Comparison of ENCODE assay signal across 25 mouse cellular contexts in genomic region chr15:79757118-79757517, GRCm38 (mm10). TPM values are rescaled to one million over a fixed set of nuclear protein-coding genes. Genes with fewer than 3 reads are reported as not detected.
DNase-seq lines count a peak whose midpoint lies in the region; ATAC-seq and TF ChIP-seq lines count a peak whose summit lies in the region.
"Had no signal": no experiment of that assay in that cellular context is flagged by ENCODE, and none has a peak within 500 bp of the region (broad histone marks: within the 10 kb centered on the region; RNA-seq: fewer than 3 reads in every experiment).

No protein-coding gene starts in this region.

- H3K27ac ChIP-seq in heart, embryonic 15.5 days = 0 out of 2 replicates have a peak overlapping the region, but pooled peaks have one; percentile 40
- 0 out of 2 replicates have a peak overlapping the region, but pooled peaks have one; percentile 1 for H3K27ac ChIP-seq in liver, embryonic 12.5 days
- H3K27ac ChIP-seq in liver, embryonic 11.5 days (ENCODE audit: low read depth, low read length) = no peak overlapping the region
- H3K27ac ChIP-seq in stomach, embryonic 16.5 days (ENCODE audit: low read length) = 0 out of 2 replicates have a peak overlapping the region, but pooled peaks have one; percentile 8
- H3K27ac ChIP-seq in stomach, postnatal 0 days (replicated peaks) = no peak overlapping the region
- no peak overlapping the region for H3K27ac ChIP-seq in kidney, adult 2 months (ENCODE audit: insufficient read depth, low read depth, low read length)
- H3K27ac ChIP-seq: forebrain, embryonic 13.5 days; heart, adult 2 months; hindbrain, embryonic 15.5 days; intestine, embryonic 15.5 days; kidney, embryonic 15.5 days; limb, embryonic 15.5 days had no signal

- no peaks in the 10 kb centered on the region for H3K36me3 ChIP-seq in heart, embryonic 15.5 days
- H3K36me3 ChIP-seq in liver, embryonic 12.5 days = peaks cover 7% of the 10 kb centered on the region; the same call in 1 of the 2 replicates
- H3K36me3 ChIP-seq in liver, embryonic 11.5 days (ENCODE audit: control insufficient read depth, insufficient read depth, low read length) = no peaks in the 10 kb centered on the region
- H3K36me3 ChIP-seq in stomach, embryonic 16.5 days (ENCODE audit: control insufficient read depth, insufficient read depth, low read length) = no peaks in the 10 kb centered on the region
- peaks cover 1% of the 10 kb centered on the region; the same call in 1 of the 2 replicates for H3K36me3 ChIP-seq in stomach, postnatal 0 days (ENCODE audit: control insufficient read depth, insufficient read depth, low read length)
- H3K36me3 ChIP-seq in splenic B cell, adult 2 months (ENCODE audit: control insufficient read depth, insufficient read depth, low read length, poor library complexity, severe bottlenecking) = peaks cover under 1% of the 10 kb centered on the region; the same call in 1 of the 2 replicates
- H3K36me3 ChIP-seq in kidney, adult 2 months (ENCODE audit: control insufficient read depth, insufficient read depth, low read length) = no peaks in the 10 kb centered on the region
- H3K36me3 ChIP-seq: intestine, embryonic 15.5 days; lung, embryonic 15.5 days had no signal

- TF ChIP-seq EP300 in stomach, postnatal 0 days (optimal IDR thresholded peaks at IDR 0.05) = no peak

- no peak for TF ChIP-seq CTCF in stomach, postnatal 0 days (IDR thresholded peaks at IDR 0.05; ENCODE audit: low read depth)
- TF ChIP-seq CTCF in kidney, adult 2 months (conservative IDR thresholded peaks at IDR 0.05; ENCODE audit: insufficient read depth, insufficient read length, low read depth, low read length) = no peak

- TF ChIP-seq POLR2A in kidney, adult 2 months (IDR thresholded peaks at IDR 0.05; ENCODE audit: low read depth, low read length) = no peak

- 83% methylated on average over 3 of the region's 3 CpGs for WGBS in heart, embryonic 15.5 days
- WGBS in liver, embryonic 12.5 days (ENCODE audit: insufficient replicate concordance) = 58% methylated on average over 3 of the region's 3 CpGs
- WGBS in liver, embryonic 11.5 days = 62% methylated on average over 3 of the region's 3 CpGs
- 91% methylated on average over 3 of the region's 3 CpGs for WGBS in stomach, embryonic 16.5 days
- 92% methylated on average over 3 of the region's 3 CpGs for WGBS in stomach, postnatal 0 days
- 92% methylated on average over 3 of the region's 3 CpGs for WGBS in kidney, adult 2 months

- H3K27me3 ChIP-seq in heart, embryonic 15.5 days = no peaks in the 10 kb centered on the region
- H3K27me3 ChIP-seq in liver, embryonic 12.5 days (replicated peaks) = no peaks in the 10 kb centered on the region
- H3K27me3 ChIP-seq in liver, embryonic 11.5 days (replicated peaks; ENCODE audit: control insufficient read depth, insufficient read depth, low read length) = no peaks in the 10 kb centered on the region
- H3K27me3 ChIP-seq in stomach, embryonic 16.5 days (ENCODE audit: control insufficient read depth, insufficient read depth, low read length) = no peaks in the 10 kb centered on the region
- no peaks in the 10 kb centered on the region for H3K27me3 ChIP-seq in stomach, postnatal 0 days (ENCODE audit: control insufficient read depth, insufficient read depth, low read length)
- H3K27me3 ChIP-seq in splenic B cell, adult 2 months (ENCODE audit: control insufficient read depth, insufficient read depth, low read length, poor library complexity, severe bottlenecking) = no peaks in the 10 kb centered on the region
- H3K27me3 ChIP-seq in kidney, adult 2 months (replicated peaks; ENCODE audit: control insufficient read depth, insufficient read depth, low read length) = no peaks in the 10 kb centered on the region
- H3K27me3 ChIP-seq: forebrain, embryonic 13.5 days; hindbrain, embryonic 15.5 days; intestine, embryonic 15.5 days; kidney, embryonic 15.5 days; limb, embryonic 15.5 days; lung, embryonic 15.5 days had no signal

- H3K9me3 ChIP-seq in heart, embryonic 15.5 days (replicated peaks) = no peaks in the 10 kb centered on the region
- H3K9me3 ChIP-seq in liver, embryonic 12.5 days (replicated peaks) = no peaks in the 10 kb centered on the region
- H3K9me3 ChIP-seq in liver, embryonic 11.5 days (ENCODE audit: control insufficient read depth, low read length) = no peaks in the 10 kb centered on the region
- no peaks in the 10 kb centered on the region for H3K9me3 ChIP-seq in stomach, embryonic 16.5 days (replicated peaks; ENCODE audit: control insufficient read depth, low read length)
- H3K9me3 ChIP-seq in stomach, postnatal 0 days (ENCODE audit: control insufficient read depth, low read length) = no peaks in the 10 kb centered on the region
- H3K9me3 ChIP-seq: forebrain, embryonic 13.5 days; hindbrain, embryonic 15.5 days; intestine, embryonic 15.5 days; kidney, embryonic 15.5 days; limb, embryonic 15.5 days; lung, embryonic 15.5 days had no signal

- DNase-seq in heart, postnatal 4 days = no peak
- no peak for DNase-seq in liver, embryonic 11.5 days (ENCODE audit: low spot score)
- no peak for DNase-seq in stomach, postnatal 0 days (ENCODE audit: low spot score)
- peak; percentile 22 for DNase-seq in splenic B cell, adult 2 months (ENCODE audit: low read depth, low spot score)
- DNase-seq in kidney, adult 2 months = no peak
- DNase-seq: adrenal gland, postnatal 36 days; cerebellum, adult 18-20 months; cerebellum, postnatal 25 days; gastrocnemius, postnatal 14 days; heart, adult 2 months; heart, postnatal 10 days; kidney, postnatal 4 days; spleen, adult 18-20 months; thymus, adult 2 months had no signal

- no peak overlapping the region for H3K4me2 ChIP-seq in heart, embryonic 15.5 days
- no peak overlapping the region for H3K4me2 ChIP-seq in liver, embryonic 12.5 days
- H3K4me2 ChIP-seq in liver, embryonic 11.5 days = no peak overlapping the region
- H3K4me2 ChIP-seq in stomach, embryonic 16.5 days (ENCODE audit: low read depth, low read length) = no peak overlapping the region
- no peak overlapping the region for H3K4me2 ChIP-seq in stomach, postnatal 0 days (replicated peaks; ENCODE audit: low read depth)
- H3K4me2 ChIP-seq: forebrain, embryonic 13.5 days; hindbrain, embryonic 15.5 days; intestine, embryonic 15.5 days; kidney, embryonic 15.5 days; limb, embryonic 15.5 days; lung, embryonic 15.5 days had no signal

- H3K4me3 ChIP-seq in heart, embryonic 15.5 days = no peak overlapping the region
- no peak overlapping the region for H3K4me3 ChIP-seq in liver, embryonic 12.5 days
- no peak overlapping the region for H3K4me3 ChIP-seq in liver, embryonic 11.5 days (ENCODE audit: low read depth, low read length)
- H3K4me3 ChIP-seq in stomach, embryonic 16.5 days (replicated peaks; ENCODE audit: low read length) = no peak overlapping the region
- H3K4me3 ChIP-seq in stomach, postnatal 0 days (ENCODE audit: low read depth, low read length) = no peak overlapping the region
- no peak overlapping the region for H3K4me3 ChIP-seq in kidney, adult 2 months (ENCODE audit: insufficient read depth, low read depth, low read length)
- H3K4me3 ChIP-seq: erythroblast, embryonic 14.5 days; forebrain, embryonic 13.5 days; heart, adult 2 months; hindbrain, embryonic 15.5 days; intestine, embryonic 15.5 days; kidney, embryonic 15.5 days; limb, embryonic 15.5 days; lung, embryonic 15.5 days had no signal

- ATAC-seq in heart, embryonic 15.5 days (replicated peaks; ENCODE audit: insufficient number of reproducible peaks, insufficient read depth, low FRiP score, low read depth) = no peak
- ATAC-seq in liver, embryonic 12.5 days = no peak
- no peak for ATAC-seq in liver, embryonic 11.5 days (replicated peaks; ENCODE audit: low FRiP score)
- ATAC-seq in stomach, embryonic 16.5 days (ENCODE audit: insufficient read depth, low FRiP score) = no peak
- ATAC-seq in stomach, postnatal 0 days (ENCODE audit: low FRiP score, low TSS enrichment) = no peak
- ATAC-seq: CD4-positive, CD25-positive, alpha-beta regulatory T cell, adult 4 months; forebrain, embryonic 13.5 days; intestine, embryonic 15.5 days had no signal

- H3K4me1 ChIP-seq in heart, embryonic 15.5 days (replicated peaks) = peaks cover 10% of the 10 kb centered on the region
- H3K4me1 ChIP-seq in liver, embryonic 12.5 days = no peaks in the 10 kb centered on the region
- H3K4me1 ChIP-seq in liver, embryonic 11.5 days (replicated peaks; ENCODE audit: control insufficient read depth, insufficient read depth, low read length) = no peaks in the 10 kb centered on the region
- H3K4me1 ChIP-seq in stomach, embryonic 16.5 days (ENCODE audit: control insufficient read depth, insufficient read depth, low read length) = no peaks in the 10 kb centered on the region
- H3K4me1 ChIP-seq in stomach, postnatal 0 days (replicated peaks; ENCODE audit: control insufficient read depth, insufficient read depth) = no peaks in the 10 kb centered on the region
- no peaks in the 10 kb centered on the region for H3K4me1 ChIP-seq in kidney, adult 2 months (ENCODE audit: control insufficient read depth, insufficient read depth, low read length)
- H3K4me1 ChIP-seq: intestine, embryonic 15.5 days; lung, embryonic 15.5 days had no signal

- no peak overlapping the region for H3K9ac ChIP-seq in heart, embryonic 15.5 days
- H3K9ac ChIP-seq in liver, embryonic 12.5 days = no peak overlapping the region
- H3K9ac ChIP-seq in liver, embryonic 11.5 days (ENCODE audit: low read depth, low read length) = no peak overlapping the region
- no peak overlapping the region for H3K9ac ChIP-seq in stomach, embryonic 16.5 days (ENCODE audit: low read length)
- no peak overlapping the region for H3K9ac ChIP-seq in stomach, postnatal 0 days (ENCODE audit: low read length)
- H3K9ac ChIP-seq: forebrain, embryonic 13.5 days; hindbrain, embryonic 15.5 days; intestine, embryonic 15.5 days; kidney, embryonic 15.5 days; limb, embryonic 15.5 days; lung, embryonic 15.5 days had no signal

RNA-seq across cellular contexts. Expression of gene Sun2, which starts 14.8 kb away (rescaled TPM):
- 4.7 and 6.2 TPM in 2 replicates for polyA plus RNA-seq in heart, embryonic 15.5 days (2015; fragmentation: Nextera tagmentation; extraction: Ambion mirVana)
- 10 to 100 TPM; 54.7 to 62.3 TPM for total RNA-seq in heart, postnatal 4 days (2021)
- polyA plus RNA-seq in liver, embryonic 12.5 days (2016; fragmentation: Nextera tagmentation; extraction: Ambion mirVana) = 1.6 and 2.9 TPM in 2 replicates
- 2.2 and 2.5 TPM in 2 replicates for polyA plus RNA-seq in liver, embryonic 11.5 days (2014; fragmentation: Nextera tagmentation; extraction: Ambion mirVana)
- 4.1 and 4.4 TPM in 2 replicates for polyA plus RNA-seq in stomach, embryonic 16.5 days (2015; fragmentation: Nextera tagmentation; extraction: Ambion mirVana)
- 2.2 TPM in 2 replicates for polyA plus RNA-seq in stomach, postnatal 0 days (2015; fragmentation: Nextera tagmentation; extraction: Ambion mirVana)
- polyA plus RNA-seq in kidney, adult 2 months (2012; rRNA removed) = 31.5 and 31.9 TPM in 2 replicates

RNA-seq across cellular contexts. Expression of gene Dnal4, which starts 20.5 kb away (rescaled TPM):
- 37.2 and 46.0 TPM in 2 replicates for polyA plus RNA-seq in heart, embryonic 15.5 days (2015; fragmentation: Nextera tagmentation; extraction: Ambion mirVana)
- 10 to 100 TPM; 22.3 to 25.1 TPM for total RNA-seq in heart, postnatal 4 days (2021)
- 13.5 and 14.0 TPM in 2 replicates for polyA plus RNA-seq in liver, embryonic 12.5 days (2016; fragmentation: Nextera tagmentation; extraction: Ambion mirVana)
- polyA plus RNA-seq in liver, embryonic 11.5 days (2014; fragmentation: Nextera tagmentation; extraction: Ambion mirVana) = 25.0 and 28.6 TPM in 2 replicates
- 48.4 and 51.2 TPM in 2 replicates for polyA plus RNA-seq in stomach, embryonic 16.5 days (2015; fragmentation: Nextera tagmentation; extraction: Ambion mirVana)
- polyA plus RNA-seq in stomach, postnatal 0 days (2015; fragmentation: Nextera tagmentation; extraction: Ambion mirVana) = 30.5 and 31.4 TPM in 2 replicates
- polyA plus RNA-seq in kidney, adult 2 months (2012; rRNA removed) = 54.3 and 57.8 TPM in 2 replicates

RNA-seq across cellular contexts. Expression of gene Nptxr, which starts 47.4 kb away (rescaled TPM):
- polyA plus RNA-seq in heart, embryonic 15.5 days (2015; fragmentation: Nextera tagmentation; extraction: Ambion mirVana) = 1.8 and 3.6 TPM in 2 replicates
- total RNA-seq in heart, postnatal 4 days (2021) = 1 to 10 TPM; 5.8 to 6.0 TPM
- polyA plus RNA-seq in liver, embryonic 12.5 days (2016; fragmentation: Nextera tagmentation; extraction: Ambion mirVana) = 0.24 and 0.31 TPM in 2 replicates
- polyA plus RNA-seq in liver, embryonic 11.5 days (2014; fragmentation: Nextera tagmentation; extraction: Ambion mirVana) = 0.27 and 0.43 TPM in 2 replicates
- 2.5 and 2.8 TPM in 2 replicates for polyA plus RNA-seq in stomach, embryonic 16.5 days (2015; fragmentation: Nextera tagmentation; extraction: Ambion mirVana)
- 2.0 and 2.5 TPM in 2 replicates for polyA plus RNA-seq in stomach, postnatal 0 days (2015; fragmentation: Nextera tagmentation; extraction: Ambion mirVana)
- 2.0 and 2.1 TPM in 2 replicates for polyA plus RNA-seq in kidney, adult 2 months (2012; rRNA removed)
- polyA plus RNA-seq: erythroblast, embryonic 14.5 days had no signal

Comparison
In these comparisons a context has a peak if more than half of its experiments do, and no peak if none do; other contexts are left out.
1. H3K27ac ChIP-seq: peak in heart, embryonic 15.5 days (single experiment), liver, embryonic 12.5 days (single experiment) and stomach, embryonic 16.5 days (single experiment); none in liver, embryonic 11.5 days (single experiment), stomach, postnatal 0 days (single experiment) and kidney, adult 2 months (single experiment).